Mouse (Mus musculus): Measurements from ENCODE around the gene Frmd4b.

DNA sequence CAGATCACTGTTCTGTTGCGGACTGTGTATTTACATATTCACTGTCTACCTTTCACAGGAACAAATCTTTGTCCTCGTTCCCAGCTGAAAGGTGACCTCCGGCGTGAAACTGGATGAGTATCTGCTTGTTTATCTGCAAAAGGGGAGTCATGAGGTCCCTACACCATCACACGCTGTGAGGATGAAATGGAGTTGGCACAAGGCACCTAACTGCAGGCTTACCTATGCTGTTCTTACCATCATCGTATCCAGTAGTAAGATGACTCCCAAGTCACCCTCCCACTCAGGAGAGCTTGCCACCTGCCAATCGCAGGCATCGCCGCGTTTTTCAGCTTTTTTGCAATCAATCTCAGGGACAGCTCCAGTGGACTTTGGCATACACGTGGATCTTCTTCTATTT, 347.7 kb downstream of the Frmd4b start:
- no peak for TF ChIP-seq ZNF384 (IDR thresholded peaks at IDR 0.05; ENCODE audit: low read depth, low read length)
- no peak for TF ChIP-seq MAFK (IDR thresholded peaks at IDR 0.05; ENCODE audit: insufficient read depth, low read depth, low read length)
- no peak for TF ChIP-seq CHD2 (IDR thresholded peaks at IDR 0.05; ENCODE audit: low read depth, low read length)
